Mouse (Mus musculus): ENCODE measurements at regions not wholly inside any gene's neighbourhood (a gene's known extent, or its start where the extent isn't known, plus 50 kb on each side); places are given as distances from the start of the nearest gene placed in this dataset.

DNA sequence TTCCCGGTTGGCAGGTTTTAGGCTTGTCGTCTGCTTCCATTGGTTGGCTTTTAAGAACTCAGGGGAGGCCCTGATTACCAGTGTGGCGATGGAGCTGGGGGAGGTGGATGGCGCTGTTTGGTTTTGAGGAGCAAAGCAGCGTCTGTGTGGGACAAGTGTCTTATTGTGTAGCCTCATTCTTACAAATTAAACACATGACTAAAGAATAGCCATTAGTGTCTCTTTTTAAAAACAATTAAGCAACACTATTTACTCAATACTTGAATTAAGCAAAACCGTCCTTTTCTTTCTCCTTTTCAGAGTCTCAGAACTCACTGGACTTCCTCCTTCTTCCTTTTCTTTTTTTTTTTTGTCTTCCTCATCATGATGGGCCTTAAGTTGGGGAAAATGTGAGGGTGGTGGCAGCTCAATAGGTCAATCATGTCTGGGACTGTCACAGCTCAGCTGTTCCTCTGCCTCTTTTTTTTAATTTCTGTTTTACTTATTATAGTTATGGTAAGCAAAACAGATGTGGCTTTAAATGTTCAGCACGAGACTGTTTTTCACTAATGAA lies 89.1 kb downstream of the Kcnrg start:
- DNase-seq = no peak

DNA sequence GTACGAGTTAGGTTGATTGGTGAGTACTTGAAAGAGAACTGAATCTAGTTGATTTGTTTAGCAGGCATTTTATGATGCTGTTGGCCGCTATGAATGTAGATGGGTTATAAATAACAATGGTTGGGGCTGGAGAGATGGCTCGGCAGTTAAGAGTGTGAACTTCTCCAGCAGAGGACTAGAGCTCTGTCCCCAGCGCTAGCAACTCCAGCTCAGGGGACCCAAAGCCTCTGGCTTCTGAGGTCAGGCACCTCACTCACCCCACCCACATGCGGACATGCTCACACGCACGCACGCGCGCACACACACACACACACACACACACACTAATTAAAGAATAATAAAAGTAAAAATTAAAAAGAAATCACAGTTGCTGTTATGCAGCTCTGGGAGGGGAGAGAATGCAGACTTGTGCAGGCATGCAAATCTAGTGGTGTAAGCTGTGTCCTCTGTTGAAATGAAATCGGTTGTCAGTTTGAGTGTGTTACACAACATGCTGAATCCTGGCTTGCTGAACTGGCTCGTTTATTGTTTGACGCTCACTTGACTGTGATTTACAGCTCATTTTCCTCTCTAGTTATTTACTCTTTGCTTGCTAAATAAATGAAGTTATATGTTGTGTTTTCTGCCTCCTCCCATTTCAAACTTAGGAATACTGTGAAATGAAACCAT lies 89.8 kb downstream of the Kcnrg start:
- no peak for DNase-seq

DNA sequence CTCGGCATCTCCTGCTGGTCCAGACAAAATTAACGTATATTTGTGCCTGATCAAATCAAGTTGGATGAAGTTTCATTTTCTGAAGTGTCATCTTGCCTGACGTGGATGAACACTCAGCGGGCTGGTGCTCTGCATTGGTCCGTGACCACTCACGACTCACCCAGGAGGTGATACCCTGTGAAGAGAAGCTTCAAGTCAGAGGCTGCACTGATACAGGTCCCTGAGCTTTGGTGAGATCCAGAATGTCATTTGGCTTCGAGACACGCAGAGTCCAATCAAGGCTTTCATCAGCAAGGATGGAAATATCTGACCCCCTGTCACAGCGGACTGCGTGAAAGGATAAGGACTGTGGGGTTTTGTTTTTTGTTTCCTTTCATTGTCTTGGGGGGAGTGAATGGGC lies 90.4 kb downstream of the Kcnrg start:
- DNase-seq = no peak

DNA sequence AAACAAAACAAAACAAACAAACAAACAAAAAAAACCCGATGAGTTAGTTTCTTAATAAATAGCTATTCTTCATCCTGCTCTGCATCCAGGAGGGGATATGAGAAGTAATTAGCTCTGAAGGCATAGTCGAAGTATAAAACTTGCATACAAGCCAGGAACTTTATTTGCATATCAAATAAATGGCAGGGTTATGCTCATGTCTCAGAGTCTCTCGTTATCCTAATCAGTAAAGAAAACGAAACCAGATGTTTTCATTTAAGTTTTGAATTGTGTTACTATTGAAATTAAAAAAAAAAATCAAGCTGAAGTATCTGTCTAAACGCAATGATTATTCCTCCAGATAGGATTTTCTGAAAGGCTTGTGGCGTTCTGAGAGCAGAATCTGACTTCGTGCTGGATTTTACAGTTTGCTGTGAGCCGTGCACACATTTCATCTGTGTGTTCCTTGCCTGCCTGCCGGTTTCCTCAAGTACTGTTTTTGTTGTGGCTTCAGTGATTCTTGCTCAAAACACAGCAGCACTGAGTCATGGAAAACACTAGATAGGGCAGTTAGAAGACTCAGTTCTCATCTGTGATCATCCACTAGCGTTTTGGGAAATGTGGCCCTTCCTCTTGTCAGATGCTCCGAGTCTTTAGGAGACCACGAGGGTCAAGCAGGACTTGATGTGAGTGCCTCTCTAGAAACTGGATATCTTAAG lies 91.2 kb downstream of the Kcnrg start:
- DNase-seq = no peak

DNA sequence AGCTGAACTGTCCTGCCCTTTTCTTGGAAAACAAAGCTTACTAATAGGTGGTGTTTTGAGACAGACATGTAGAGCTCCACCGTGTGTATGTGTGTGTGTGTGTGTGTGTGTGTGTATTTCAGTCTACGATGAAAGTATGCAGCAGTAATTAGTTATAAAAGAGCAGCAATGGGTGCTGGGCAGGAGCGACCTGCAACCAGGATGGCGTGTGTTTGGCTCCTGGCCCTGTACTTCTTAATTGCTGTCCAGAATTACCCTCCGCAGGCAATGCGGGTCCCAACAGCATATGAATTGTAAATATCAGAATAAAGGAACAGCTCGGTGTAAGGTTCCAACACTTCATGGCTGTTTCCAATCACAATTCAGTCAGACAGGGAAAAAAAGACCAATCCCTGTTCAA lies 92.4 kb downstream of the Kcnrg start:
- no peak for DNase-seq

DNA sequence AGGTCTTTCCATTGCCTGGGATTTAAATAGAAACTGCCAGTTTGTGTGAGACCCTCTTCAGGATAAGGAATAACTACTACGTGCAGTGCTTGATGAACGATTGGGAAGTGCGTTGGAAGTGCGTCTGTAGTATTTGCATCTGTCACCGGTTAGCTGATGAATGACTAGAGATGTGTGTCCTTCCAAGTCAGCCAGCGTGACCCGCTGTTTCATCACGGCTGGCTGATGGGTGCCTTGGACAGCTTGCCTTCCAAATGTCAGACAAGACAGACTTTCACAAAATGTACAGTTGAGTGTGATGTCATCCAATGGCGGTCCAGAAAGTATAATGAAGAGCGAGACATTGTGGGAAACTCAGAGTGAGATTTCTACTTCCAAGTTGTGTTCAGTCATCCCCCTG lies 93.9 kb downstream of the Kcnrg start:
- DNase-seq = no peak

DNA sequence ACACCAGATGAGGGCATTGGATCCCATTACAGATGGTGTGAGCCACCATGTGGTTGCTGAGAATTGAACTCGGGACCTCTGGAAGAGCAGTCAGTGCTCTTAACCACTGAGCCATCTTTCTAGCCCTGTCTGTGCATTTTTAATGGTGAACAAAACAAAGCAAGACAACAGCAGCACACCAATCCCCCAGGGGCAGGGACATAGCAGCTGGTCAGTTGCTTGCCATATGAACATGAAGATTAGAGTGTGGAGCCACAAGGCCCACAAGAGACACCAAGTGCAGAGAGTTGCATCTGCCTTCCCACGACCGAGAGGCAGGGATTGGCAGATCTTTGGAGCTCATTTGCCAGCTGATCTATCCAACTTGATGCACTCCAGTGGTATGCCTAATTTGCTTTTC lies 96.7 kb downstream of the Kcnrg start:
- no peak for DNase-seq

DNA sequence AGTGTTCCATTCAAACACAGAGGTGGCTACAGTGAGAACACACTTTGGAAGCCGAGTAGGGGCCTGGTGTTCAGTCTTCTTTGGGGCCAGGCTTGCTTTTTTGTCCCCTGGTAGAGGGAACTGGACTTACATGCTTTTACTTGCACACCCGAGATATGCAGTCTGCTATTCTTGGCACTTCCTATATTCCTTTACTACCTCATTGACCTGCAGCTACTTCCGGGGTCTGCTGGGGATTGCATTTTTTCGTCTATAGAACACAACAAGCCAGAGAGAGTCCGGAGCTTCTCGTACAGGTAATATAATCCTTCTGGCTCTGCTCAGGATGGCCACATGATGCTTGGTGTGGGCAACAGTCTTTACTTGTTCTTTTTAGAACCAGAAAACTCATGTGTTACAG lies 99.7 kb downstream of the Kcnrg start:
- DNase-seq = no peak

DNA sequence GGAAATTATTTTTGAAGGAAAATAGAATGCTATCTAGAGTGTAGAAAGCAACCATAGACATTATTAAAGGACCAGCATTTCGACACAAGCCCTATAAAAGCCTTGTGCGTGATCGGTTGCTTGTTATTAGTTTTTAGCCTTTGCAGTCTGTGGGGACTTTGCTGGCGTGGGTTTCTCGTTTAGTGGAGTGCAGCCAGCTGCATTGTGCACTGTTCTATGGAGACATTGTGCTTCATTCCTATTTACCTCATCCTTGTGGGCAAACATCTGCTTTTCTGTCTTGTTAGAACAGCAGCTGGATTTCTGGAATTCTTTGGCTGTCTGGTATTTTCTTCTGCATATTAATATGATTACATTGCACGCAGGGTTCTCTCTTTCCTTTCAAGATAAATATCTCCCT lies 101.1 kb downstream of the Kcnrg start:
- DNase-seq = no peak

DNA sequence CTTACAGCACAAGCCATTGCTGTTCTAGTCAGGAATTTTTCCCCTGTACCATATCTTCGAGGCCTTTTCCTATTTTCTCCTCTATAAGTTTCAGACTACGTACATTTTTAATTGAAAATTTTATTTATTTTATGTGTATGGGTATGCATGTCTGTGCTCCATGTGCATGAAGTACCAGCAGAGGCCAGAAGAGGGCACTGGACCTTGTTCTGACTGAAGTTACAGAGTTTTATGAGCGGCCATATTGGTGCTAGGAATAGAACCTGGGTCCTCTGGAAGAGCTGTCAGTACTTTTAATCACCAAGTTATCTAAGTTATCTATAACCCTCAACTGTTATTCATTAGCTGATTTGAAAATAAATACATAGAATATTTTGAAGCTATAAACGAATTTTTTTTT lies 108.5 kb downstream of the Kcnrg start:
- DNase-seq = no peak

DNA sequence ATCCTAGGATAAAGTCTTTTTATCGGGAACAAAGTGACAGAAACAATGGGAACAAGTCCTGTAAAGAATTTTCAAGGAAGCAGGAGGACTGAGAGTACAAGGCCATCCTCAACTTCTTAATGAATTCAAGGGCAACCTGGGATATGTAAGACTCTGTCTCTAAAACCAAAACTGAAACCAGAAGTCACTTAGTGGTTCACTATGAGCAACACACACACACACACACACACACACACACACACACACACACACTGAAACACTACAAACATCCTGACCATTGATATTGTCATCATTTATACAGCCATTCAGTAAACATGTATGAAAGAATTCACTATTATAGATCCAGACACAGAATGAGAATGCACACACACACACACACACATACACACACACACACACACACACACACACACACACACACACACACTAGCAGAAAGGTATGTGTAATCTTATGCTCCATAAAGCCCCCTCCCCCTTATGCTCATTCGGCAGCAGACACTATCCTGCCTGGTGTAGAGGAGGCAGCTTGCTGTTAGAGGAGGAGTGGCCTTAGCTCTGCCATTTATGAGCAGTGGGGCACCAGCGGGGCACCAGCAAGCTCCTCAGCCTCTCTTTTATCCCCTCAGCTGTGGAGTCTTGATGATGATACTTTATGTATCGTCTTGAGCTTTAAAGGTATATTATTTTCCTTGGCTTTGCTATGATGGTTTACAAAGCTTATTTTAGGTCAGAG lies 111.3 kb downstream of the Kcnrg start:
- DNase-seq = no peak

DNA sequence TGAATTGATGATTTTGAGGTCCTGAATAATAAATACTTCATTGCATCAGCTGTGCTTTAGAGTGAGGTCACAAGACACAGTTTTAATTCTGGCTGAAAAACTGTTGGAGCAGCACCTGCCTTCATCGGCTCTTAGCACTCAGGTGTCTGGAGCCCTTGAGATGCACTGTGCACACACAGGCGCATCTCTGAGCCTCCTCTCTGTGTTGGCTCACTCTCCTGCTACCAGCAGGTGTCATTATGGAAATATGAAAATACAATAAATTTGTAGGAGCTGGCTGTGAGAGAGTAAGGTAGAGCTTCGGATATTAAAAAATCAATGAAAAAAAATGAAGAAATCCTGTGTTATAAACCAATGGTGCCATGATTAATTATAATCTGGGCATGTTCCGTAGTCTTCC lies 114.0 kb downstream of the Kcnrg start:
- no peak for DNase-seq

DNA sequence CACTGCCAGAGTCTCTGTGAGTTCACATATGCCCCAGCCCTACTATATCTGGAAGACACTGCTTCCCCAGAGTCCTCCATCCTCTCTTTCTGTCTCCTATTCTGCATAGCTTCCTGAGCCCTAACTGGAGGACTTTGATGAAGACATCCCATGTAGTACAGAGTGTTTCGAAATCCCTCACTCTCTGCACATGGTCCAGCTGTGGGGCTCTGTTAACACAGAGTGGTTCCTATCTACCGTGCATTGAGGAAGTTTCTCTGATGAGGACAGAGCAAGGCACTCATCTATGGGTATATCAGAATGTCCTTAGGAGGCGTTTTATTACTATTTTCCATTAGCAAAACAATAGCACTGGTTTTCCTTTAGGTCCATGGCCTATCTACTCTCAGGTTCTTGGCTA lies 117.7 kb downstream of the Kcnrg start:
- no peak for DNase-seq

DNA sequence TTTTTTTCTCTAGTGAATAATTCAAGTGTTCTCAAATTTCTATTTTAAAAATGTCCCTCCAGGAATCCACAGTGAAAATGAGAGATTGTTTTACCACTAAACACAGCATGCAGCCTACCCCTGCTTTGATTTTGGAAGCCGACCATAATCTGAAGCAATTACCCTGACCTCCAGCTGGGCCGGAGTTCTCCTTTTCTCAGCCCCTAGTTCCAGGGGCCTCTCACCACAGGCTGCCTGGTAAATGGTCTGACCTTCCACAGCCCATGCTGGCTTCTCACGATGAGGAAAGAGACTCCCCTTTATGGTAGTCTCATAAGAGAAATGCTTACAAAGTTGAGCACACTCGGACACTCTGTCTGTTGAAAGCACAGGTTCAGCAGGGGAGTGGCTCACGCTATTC lies 121.3 kb downstream of the Kcnrg start:
- no peak for DNase-seq

DNA sequence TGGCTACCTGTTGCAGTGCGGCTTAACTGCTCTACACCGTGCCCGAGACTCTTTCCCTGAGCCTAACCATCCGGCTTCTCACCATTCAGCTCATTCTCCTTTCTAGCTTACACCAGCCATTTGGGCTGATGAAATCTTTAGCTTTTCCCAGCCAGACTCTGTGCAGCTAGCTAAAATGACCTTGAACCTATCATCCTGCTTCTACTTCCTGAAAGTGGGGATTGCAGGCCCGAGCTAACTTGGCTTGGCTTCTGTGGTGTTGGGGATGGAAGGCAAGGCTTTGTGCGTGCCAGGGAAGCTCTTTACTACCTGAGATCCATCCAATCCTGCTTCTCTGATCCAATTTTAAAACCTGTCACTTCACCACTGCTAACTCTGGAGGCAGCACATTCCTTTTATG lies 128.3 kb downstream of the Kcnrg start:
- DNase-seq = no peak

DNA sequence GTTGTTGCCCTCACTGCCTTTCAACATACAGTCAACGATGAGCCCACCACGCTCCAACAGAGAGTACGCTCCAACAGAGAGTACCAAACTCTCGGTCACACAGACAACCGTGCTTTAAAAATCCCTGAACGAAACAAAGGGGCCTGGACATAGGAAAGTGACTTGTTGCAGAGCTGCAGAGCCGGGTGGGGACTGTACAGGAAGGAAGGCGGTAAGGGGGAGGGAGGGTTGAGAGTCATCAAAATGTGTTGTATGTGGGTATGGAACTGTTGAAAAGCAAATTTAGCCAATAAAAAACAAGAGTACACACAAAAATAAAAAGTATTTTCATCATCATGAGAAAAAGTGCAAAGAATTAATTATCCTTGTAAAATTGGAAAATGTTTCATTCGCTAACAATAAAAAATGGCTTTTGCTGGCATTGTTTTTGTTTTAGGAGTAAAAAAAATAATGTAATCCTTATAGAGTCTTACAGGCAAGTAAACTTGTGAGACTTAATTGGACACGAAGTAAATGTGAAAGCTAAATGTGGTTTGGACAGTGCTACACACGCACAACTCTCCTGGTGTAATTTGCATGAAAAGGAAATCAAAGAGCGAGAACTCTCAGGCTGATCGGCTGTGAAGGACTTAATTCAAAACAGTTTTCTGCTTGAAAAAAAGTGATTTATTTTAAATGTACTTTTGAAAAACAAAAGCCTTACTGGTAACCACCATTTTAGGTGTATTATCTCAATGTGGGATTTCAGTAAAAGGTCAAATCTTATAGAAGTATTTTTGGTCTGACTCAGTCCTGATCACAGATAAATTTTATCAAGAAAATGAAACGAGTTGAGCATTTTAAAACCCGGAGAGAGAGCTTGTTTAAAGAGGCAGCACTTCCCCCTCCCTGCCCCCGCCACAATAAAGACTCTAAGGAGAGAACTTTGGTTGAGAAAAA lies 129.4 kb downstream of the Kcnrg start:
- no peak for DNase-seq

DNA sequence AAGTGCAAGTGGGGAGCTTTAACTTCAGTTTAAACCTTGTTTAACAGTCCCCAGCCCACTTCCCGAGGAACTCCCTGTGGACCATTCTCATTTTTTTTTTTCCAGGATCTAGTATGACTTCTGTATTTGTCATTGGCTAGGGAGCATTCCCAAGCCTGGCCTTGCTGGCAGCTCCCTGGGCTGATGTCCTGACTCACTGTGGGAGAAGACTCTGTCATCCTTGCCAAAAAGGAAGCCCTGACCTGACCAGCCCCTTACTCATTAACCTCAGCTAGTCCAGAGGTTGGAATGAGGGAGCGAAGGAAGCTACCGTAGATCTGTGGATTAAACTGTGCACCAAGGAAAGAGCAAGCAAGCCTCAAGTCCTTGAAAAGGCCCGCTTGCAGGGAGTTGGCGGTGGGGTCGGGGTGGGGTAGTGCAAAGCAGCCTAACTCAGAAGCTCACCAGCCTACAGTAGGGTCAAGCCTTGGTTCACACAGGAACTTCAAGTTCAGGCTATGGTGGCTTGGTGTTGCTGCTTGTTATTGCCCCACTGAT lies 130.3 kb downstream of the Kcnrg start:
- no peak for DNase-seq

DNA sequence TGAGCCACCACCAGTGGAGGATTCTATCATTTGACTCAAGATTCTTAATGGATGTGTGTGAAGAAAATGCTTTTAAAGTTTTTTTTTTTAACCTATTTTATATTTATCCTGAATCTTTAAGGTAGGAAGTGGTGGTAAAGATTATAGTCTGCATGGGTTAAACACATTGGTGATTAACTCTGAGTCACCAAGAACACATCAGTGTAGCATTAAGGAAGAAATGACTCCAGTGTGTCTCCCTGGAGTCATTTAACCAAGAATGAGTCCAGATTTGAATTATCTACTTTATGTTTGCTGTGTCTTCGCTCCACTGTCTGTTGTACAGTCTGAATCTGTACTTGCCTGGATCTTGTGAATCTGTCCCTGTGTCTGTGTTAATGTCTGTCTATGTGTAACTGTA lies 132.2 kb downstream of the Kcnrg start:
- DNase-seq = no peak

DNA sequence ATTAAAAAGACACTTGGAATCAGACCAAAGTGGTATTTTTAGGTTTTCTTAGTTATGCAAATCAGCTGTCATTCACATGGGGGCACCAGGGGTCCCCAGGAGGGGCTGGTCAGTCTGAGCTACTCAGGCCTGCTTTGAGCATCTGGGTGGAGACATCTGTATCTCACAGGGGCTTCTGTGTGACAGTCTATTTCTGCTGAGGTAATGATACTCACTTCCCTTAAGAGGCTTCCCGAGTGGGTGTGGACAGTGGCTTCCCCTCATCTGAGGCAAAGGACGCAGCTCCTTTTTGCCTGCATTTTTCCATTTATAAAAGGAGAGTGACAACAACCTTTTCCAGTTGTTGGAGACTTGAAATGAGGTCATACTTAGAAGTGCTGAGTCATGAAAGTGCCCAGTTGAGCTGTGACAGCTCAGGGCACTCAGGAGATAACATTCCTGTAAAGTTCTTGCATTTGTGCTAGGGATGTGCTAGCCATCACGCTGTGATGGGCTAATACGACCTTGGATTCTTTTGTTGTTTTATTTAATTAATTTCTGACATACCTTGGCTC lies 136.7 kb downstream of the Kcnrg start:
- DNase-seq = no peak

DNA sequence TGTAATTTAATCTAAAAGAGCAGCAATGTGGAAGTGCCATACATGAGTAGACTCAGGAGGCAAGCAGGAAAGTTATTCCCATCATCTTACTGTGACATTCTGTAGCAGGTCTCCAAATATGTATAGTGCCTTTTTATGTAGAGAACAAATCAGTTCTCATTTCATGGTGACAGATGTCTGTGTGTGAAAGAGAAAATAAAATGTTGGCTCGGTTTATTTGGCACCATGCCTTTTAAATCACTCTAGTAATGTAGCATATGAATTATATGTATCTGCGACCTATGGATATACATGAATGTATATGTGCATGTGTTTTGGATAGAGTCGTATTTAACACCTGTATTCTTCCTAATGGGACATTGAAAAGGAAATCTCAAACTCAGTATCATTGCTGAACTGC lies 146.2 kb downstream of the Kcnrg start:
- no peak for DNase-seq

DNA sequence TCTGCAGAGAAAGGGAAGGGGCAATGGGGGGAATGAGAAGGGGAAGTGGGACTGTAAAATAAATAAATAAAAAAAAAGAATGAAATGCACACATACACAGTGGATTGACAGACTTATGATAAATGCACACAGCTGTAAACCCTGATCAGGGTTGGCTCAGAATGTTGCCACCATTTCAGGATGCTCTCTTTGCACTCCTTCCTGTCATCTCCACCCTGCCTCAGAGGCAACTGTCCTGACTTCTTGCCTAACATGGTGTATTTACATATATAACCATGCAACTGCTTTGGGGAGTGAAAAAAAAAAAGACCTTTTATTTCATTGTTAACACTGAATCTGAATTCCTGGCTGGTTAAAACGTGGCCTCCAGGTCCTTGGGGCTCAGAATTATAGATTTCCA lies 149.4 kb downstream of the Kcnrg start:
- no peak for DNase-seq

DNA sequence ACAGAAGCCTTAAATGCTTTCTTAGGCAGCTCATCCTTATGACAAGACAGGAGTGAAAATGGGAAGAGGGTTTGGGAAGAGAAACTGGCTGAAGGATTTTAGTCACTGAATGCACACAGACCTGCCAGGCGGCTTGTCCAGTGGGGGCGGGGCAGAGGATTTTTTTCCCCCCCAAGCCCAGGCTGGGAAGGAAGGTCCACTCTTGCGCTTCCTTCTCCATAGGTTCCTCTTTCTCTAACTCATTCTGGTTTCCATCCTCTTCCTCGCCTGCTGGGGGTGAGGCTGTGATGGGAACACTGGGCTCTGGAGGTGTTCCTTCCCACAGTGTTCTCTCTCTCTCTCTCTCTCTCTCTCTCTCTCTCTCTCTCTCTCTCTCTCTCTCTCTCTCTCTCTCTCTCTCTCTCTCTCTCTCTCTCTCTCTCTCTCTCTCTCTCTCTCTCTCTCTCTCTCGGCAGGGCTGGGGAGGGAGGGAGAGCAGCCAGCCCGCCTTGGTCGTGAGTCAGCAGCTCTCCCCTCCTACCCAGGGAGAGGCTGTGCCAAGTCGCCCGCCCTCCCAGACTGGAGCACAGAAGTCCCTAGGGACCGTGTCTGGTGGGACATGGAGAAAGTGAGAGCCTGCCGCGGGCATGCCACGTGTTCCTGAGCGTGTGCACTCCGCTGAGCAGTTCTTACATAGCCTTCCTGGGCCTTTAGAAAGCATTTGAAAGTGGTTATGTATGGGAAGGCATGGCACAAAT lies 150.0 kb downstream of the Kcnrg start:
- peak; percentile 61 for DNase-seq

All from right cerebral cortex, postnatal 4 days (tissue).